In genomic region chr7:105685541-105686197, GRCm38 (mm10) we compare ENCODE assay signal across 12 mouse cellular contexts. TPM values are rescaled to one million over a fixed set of nuclear protein-coding genes. Genes with fewer than 3 reads are reported as not detected.
DNase-seq lines count a peak whose midpoint lies in the region; ATAC-seq and TF ChIP-seq lines count a peak whose summit lies in the region.
"Had no signal": no experiment of that assay in that cellular context is flagged by ENCODE, and none has a peak within 500 bp of the region (broad histone marks: within the 10 kb centered on the region; RNA-seq: fewer than 3 reads in every experiment).

No protein-coding gene starts in this region.

- no peak overlapping the region for H3K27ac ChIP-seq in heart, embryonic 14.5 days (replicated peaks in 1 of 2; ENCODE audit: control insufficient read depth in 1 of 2, insufficient read depth in 1 of 2, low read depth in 2 of 2, low read length in 2 of 2)
- no peak overlapping the region for H3K27ac ChIP-seq in forebrain, postnatal 0 days (ENCODE audit: low read depth, low read length)
- no peak overlapping the region for H3K27ac ChIP-seq in midbrain, embryonic 12.5 days (replicated peaks)

- DNase-seq in heart, adult 8-10 months (ENCODE audit: low spot score): no peak
- peak; percentile 29 for DNase-seq in WW6 (ENCODE audit: low read depth, low spot score)
- peak; percentile 3 for DNase-seq in forebrain, postnatal 0 days
- DNase-seq in ovary, postnatal 36 days (ENCODE audit: low spot score): no peak
- DNase-seq in frontal cortex, postnatal 10 days (ENCODE audit: low spot score in 2 of 2): no peak
- DNase-seq: adrenal gland, adult 2 months; lung, postnatal 14 days; thymus, postnatal 14 days had no signal

- TF ChIP-seq CTCF in forebrain, postnatal 0 days (IDR thresholded peaks at IDR 0.05; ENCODE audit: low read depth): no peak

- peak overlapping the region; percentile 27 for H3K4me2 ChIP-seq in heart, embryonic 14.5 days (ENCODE audit: low read length)
- no peak overlapping the region for H3K4me2 ChIP-seq in forebrain, postnatal 0 days (ENCODE audit: low read depth)
- H3K4me2 ChIP-seq in midbrain, embryonic 12.5 days (replicated peaks): peak overlapping the region; percentile 38

- no peaks in the 10 kb centered on the region for H3K4me1 ChIP-seq in heart, embryonic 14.5 days (ENCODE audit: control insufficient read depth in 2 of 2, insufficient read depth in 2 of 2, low read length in 2 of 2)
- no peaks in the 10 kb centered on the region for H3K4me1 ChIP-seq in forebrain, postnatal 0 days (ENCODE audit: insufficient read depth)
- no peaks in the 10 kb centered on the region for H3K4me1 ChIP-seq in midbrain, embryonic 12.5 days

- no peaks in the 10 kb centered on the region for H3K27me3 ChIP-seq in heart, embryonic 14.5 days (ENCODE audit: control insufficient read depth, insufficient read depth, low read length)
- no peaks in the 10 kb centered on the region for H3K27me3 ChIP-seq in forebrain, postnatal 0 days (ENCODE audit: insufficient read depth, low read length)
- no peaks in the 10 kb centered on the region; the same call in 1 of the 2 replicates for H3K27me3 ChIP-seq in midbrain, embryonic 12.5 days

- no peaks in the 10 kb centered on the region for H3K9me3 ChIP-seq in heart, embryonic 14.5 days (ENCODE audit: control insufficient read depth, low read length)
- no peaks in the 10 kb centered on the region for H3K9me3 ChIP-seq in forebrain, postnatal 0 days (ENCODE audit: low read length)
- no peaks in the 10 kb centered on the region for H3K9me3 ChIP-seq in midbrain, embryonic 12.5 days

- H3K4me3 ChIP-seq in heart, embryonic 14.5 days (ENCODE audit: control insufficient read depth in 1 of 2, insufficient read depth in 1 of 2, low read depth in 1 of 2, low read length in 2 of 2): no peak overlapping the region
- H3K4me3 ChIP-seq in forebrain, postnatal 0 days (ENCODE audit: low read depth, low read length): no peak overlapping the region
- 0 out of 2 replicates have a peak overlapping the region, but pooled peaks have one; percentile 13 for H3K4me3 ChIP-seq in midbrain, embryonic 12.5 days

- no peaks in the 10 kb centered on the region for H3K36me3 ChIP-seq in heart, embryonic 14.5 days (ENCODE audit: control insufficient read depth, insufficient read depth, low read length)
- no peaks in the 10 kb centered on the region for H3K36me3 ChIP-seq in forebrain, postnatal 0 days (ENCODE audit: insufficient read depth)
- H3K36me3 ChIP-seq in midbrain, embryonic 12.5 days: no peaks in the 10 kb centered on the region

- 12% methylated on average over 13 of the region's 13 CpGs for WGBS in heart, embryonic 14.5 days
- WGBS in forebrain, postnatal 0 days: 11% methylated on average over 13 of the region's 13 CpGs
- whole genome bisulfite sequencing in midbrain, embryonic 12.5 days: 10% methylated on average over 13 of the region's 13 CpGs

- ATAC-seq in heart, embryonic 14.5 days (ENCODE audit: insufficient number of reproducible peaks, insufficient read depth, low FRiP score, low read depth): no peak
- ATAC-seq in forebrain, postnatal 0 days: peak; percentile 62
- ATAC-seq in midbrain, embryonic 12.5 days (ENCODE audit: low FRiP score, low read depth): 0 out of 2 replicates have a peak, but pooled peaks have one; percentile 34
- no peak for ATAC-seq in monocyte, adult 5-6 weeks (replicated peaks; ENCODE audit: insufficient number of reproducible peaks, low FRiP score, low TSS enrichment, poor library complexity, severe bottlenecking)

- H3K9ac ChIP-seq in heart, embryonic 14.5 days (ENCODE audit: low read length): no peak overlapping the region
- no peak overlapping the region for H3K9ac ChIP-seq in forebrain, postnatal 0 days
- no peak overlapping the region for H3K9ac ChIP-seq in midbrain, embryonic 12.5 days (replicated peaks)

RNA-seq across cellular contexts. Expression of gene Dnhd1, which starts 35.0 kb away (rescaled TPM):
- polyA plus RNA-seq in heart, embryonic 14.5 days (2014; fragmentation: Nextera tagmentation; extraction: Ambion mirVana): 0.51 and 0.70 TPM in 2 replicates
- total RNA-seq in heart, adult 8-10 months (2022): under 1 TPM; 0.20 to 0.73 (median 0.61) TPM
- total RNA-seq in forebrain, postnatal 0 days (2014; rRNA removed): 1.8 and 4.6 TPM in 2 replicates
- polyA plus RNA-seq in forebrain, postnatal 0 days (2015; fragmentation: Nextera tagmentation; extraction: Ambion mirVana): 0.08 and 0.48 TPM in 2 replicates
- polyA plus RNA-seq in midbrain, embryonic 12.5 days (2016; fragmentation: Nextera tagmentation; extraction: Ambion mirVana): 1.0 and 1.5 TPM in 2 replicates
- total RNA-seq in monocyte, adult 5-6 weeks (2017): 1.6 to 6.3 TPM (median 5.8 TPM) in 3 replicates

RNA-seq across cellular contexts. Expression of gene Gm45799, which starts 45.3 kb away (rescaled TPM):
- polyA plus RNA-seq in heart, embryonic 14.5 days (2014; fragmentation: Nextera tagmentation; extraction: Ambion mirVana): 44.9 and 50.4 TPM in 2 replicates
- total RNA-seq in heart, adult 8-10 months (2022): 1 to 10 TPM; 1.1 to 6.9 (median 1.8) TPM
- 45.3 and 52.9 TPM in 2 replicates for total RNA-seq in forebrain, postnatal 0 days (2014; rRNA removed)
- polyA plus RNA-seq in forebrain, postnatal 0 days (2015; fragmentation: Nextera tagmentation; extraction: Ambion mirVana): 34.2 and 41.2 TPM in 2 replicates
- polyA plus RNA-seq in midbrain, embryonic 12.5 days (2016; fragmentation: Nextera tagmentation; extraction: Ambion mirVana): 3.3 TPM in 2 replicates
- total RNA-seq in monocyte, adult 5-6 weeks (2017): 1.5 to 7.3 TPM (median 2.1 TPM) in 3 replicates
- total RNA-seq: granulocyte monocyte progenitor cell, adult 5-6 weeks had no signal

RNA-seq across cellular contexts. Expression of gene Arfip2, which starts 45.5 kb away (rescaled TPM):
- polyA plus RNA-seq in heart, embryonic 14.5 days (2014; fragmentation: Nextera tagmentation; extraction: Ambion mirVana): 49.5 and 51.2 TPM in 2 replicates
- total RNA-seq in heart, adult 8-10 months (2022): 10 to 100 TPM; 11.5 to 14.1 (median 13.0) TPM
- total RNA-seq in forebrain, postnatal 0 days (2014; rRNA removed): 89.7 and 93.8 TPM in 2 replicates
- 88.6 and 93.4 TPM in 2 replicates for polyA plus RNA-seq in forebrain, postnatal 0 days (2015; fragmentation: Nextera tagmentation; extraction: Ambion mirVana)
- polyA plus RNA-seq in midbrain, embryonic 12.5 days (2016; fragmentation: Nextera tagmentation; extraction: Ambion mirVana): 71.4 and 79.3 TPM in 2 replicates
- total RNA-seq in monocyte, adult 5-6 weeks (2017): 35.1 to 41.9 TPM (median 38.1 TPM) in 3 replicates

RNA-seq across cellular contexts. Expression of gene Timm10b, which starts 45.8 kb away (rescaled TPM):
- 169 and 182 TPM in 2 replicates for polyA plus RNA-seq in heart, embryonic 14.5 days (2014; fragmentation: Nextera tagmentation; extraction: Ambion mirVana)
- total RNA-seq in heart, adult 8-10 months (2022): 10 to 100 TPM; 75.1 to 86.0 (median 79.7) TPM
- total RNA-seq in forebrain, postnatal 0 days (2014; rRNA removed): 49.8 and 65.6 TPM in 2 replicates
- polyA plus RNA-seq in forebrain, postnatal 0 days (2015; fragmentation: Nextera tagmentation; extraction: Ambion mirVana): 160 and 167 TPM in 2 replicates
- 135 and 143 TPM in 2 replicates for polyA plus RNA-seq in midbrain, embryonic 12.5 days (2016; fragmentation: Nextera tagmentation; extraction: Ambion mirVana)
- total RNA-seq in monocyte, adult 5-6 weeks (2017): 57.4 to 73.7 TPM (median 68.2 TPM) in 3 replicates

RNA-seq across cellular contexts. Expression of gene Ilk, which starts 50.7 kb away (rescaled TPM):
- polyA plus RNA-seq in heart, embryonic 14.5 days (2014; fragmentation: Nextera tagmentation; extraction: Ambion mirVana): 401 and 404 TPM in 2 replicates
- total RNA-seq in heart, adult 8-10 months (2022): 10 to 100 TPM; 74.6 to 86.7 (median 79.5) TPM
- total RNA-seq in forebrain, postnatal 0 days (2014; rRNA removed): 146 and 157 TPM in 2 replicates
- 159 and 161 TPM in 2 replicates for polyA plus RNA-seq in forebrain, postnatal 0 days (2015; fragmentation: Nextera tagmentation; extraction: Ambion mirVana)
- polyA plus RNA-seq in midbrain, embryonic 12.5 days (2016; fragmentation: Nextera tagmentation; extraction: Ambion mirVana): 200 and 212 TPM in 2 replicates
- 105 to 145 TPM (median 128 TPM) in 3 replicates for total RNA-seq in monocyte, adult 5-6 weeks (2017)

Comparison
In these comparisons a context has a peak if more than half of its experiments do, and no peak if none do; other contexts are left out.
1. ATAC-seq: peak in forebrain, postnatal 0 days (single experiment) and midbrain, embryonic 12.5 days (single experiment); none in heart, embryonic 14.5 days (single experiment) and monocyte, adult 5-6 weeks (single experiment).
2. DNase-seq: peak in WW6 (single experiment) and forebrain, postnatal 0 days (single experiment); none in heart, adult 8-10 months (single experiment), ovary, postnatal 36 days (single experiment) and frontal cortex, postnatal 10 days (0 of 2).